Mouse (Mus musculus) hindbrain, embryonic 12.5 days (tissue): ENCODE data around the gene Prr3. TPM values are rescaled to one million over a fixed set of nuclear protein-coding genes. Genes with fewer than 3 reads are reported as not detected.
"Not testable (repeated sequence)": the region's sequence is repeated elsewhere in the genome, so short reads cannot be mapped to it uniquely, and the experiment has no call there.

Experiments
- ATAC-seq: fragments of 200-750 bp; cut with Nextera tagmentation; 2 replicates; pipeline ENCODE4 v1.8.0; 2017; ENCODE audit warnings: moderate TSS enrichment; ENCODE audit not compliant: low FRiP score
- H3K27ac ChIP-seq: fragments of 300-500 bp; sonication (generic); 2 replicates; pipeline ENCODE4 v1.5.1; 2016; ENCODE audit warnings: mild to moderate bottlenecking
- H3K27me3 ChIP-seq: fragments of 300-500 bp; sonication (generic); 2 replicates; pipeline ENCODE4 v1.6.1; 2016; ENCODE audit warnings: mild to moderate bottlenecking
- H3K36me3 ChIP-seq: fragments of 300-500 bp; sonication (generic); 2 replicates; pipeline ENCODE4 v1.6.1; 2016; ENCODE audit warnings: mild to moderate bottlenecking
- H3K4me1 ChIP-seq: fragments of 300-500 bp; sonication (generic); 2 replicates; pipeline ENCODE4 v1.6.1; 2016
- H3K4me2 ChIP-seq: fragments of 300-500 bp; sonication (generic); replicated peaks from 2 replicates; pipeline ENCODE4 v1.6.1; 2016; ENCODE audit warnings: mild to moderate bottlenecking
- H3K4me3 ChIP-seq: fragments of 300-500 bp; sonication (generic); 2 replicates; pipeline ENCODE4 v1.5.1; 2016; ENCODE audit warnings: mild to moderate bottlenecking
- H3K9ac ChIP-seq: fragments of 300-500 bp; sonication (generic); 2 replicates; pipeline ENCODE4 v1.6.1; 2016; ENCODE audit warnings: mild to moderate bottlenecking, moderate library complexity
- H3K9me3 ChIP-seq: fragments of 300-500 bp; sonication (generic); replicated peaks from 2 replicates; pipeline ENCODE4 v1.6.1; 2016; ENCODE audit warnings: mild to moderate bottlenecking
- WGBS: fragments of 180-500 bp; shearing (Covaris S2); methylation state at CpG from one replicate; pipeline ENCODE4 v1.1.7; 2016; 5-methylcytosine and 5-hydroxymethylcytosine counted together
- polyA plus RNA-seq: library from polyadenylated mRNA; unstranded; fragments of >200 nt; fragmentation: Nextera tagmentation; extraction: Ambion mirVana; gene quantifications from 2 replicates; pipeline ENCODE4 v1.2.1, GENCODE M21; 2016

The Prr3 gene
- polyA plus RNA-seq, 1 experiment from 2014 or later, result 53.4 TPM

- H3K4me2 ChIP-seq, result no peak overlapping the region
- peaks cover 83% of the 10 kb centered on the region for H3K36me3 ChIP-seq
- WGBS, result 92% methylated on average over 15 of the region's 15 CpGs
- no peak overlapping the region for H3K9ac ChIP-seq
- no peaks in the 10 kb centered on the region for H3K9me3 ChIP-seq
- no peak overlapping the region for H3K27ac ChIP-seq
- no peak for ATAC-seq
- H3K4me3 ChIP-seq, result no peak overlapping the region
- H3K4me1 ChIP-seq, result no peaks in the 10 kb centered on the region
- no peaks in the 10 kb centered on the region for H3K27me3 ChIP-seq
Observed at GRCm38 (mm10) chr17:35958533-35959223, 21.4 kb downstream of the Prr3 start.

GRCm38 (mm10) chr17:35954665-35955064, 25.4 kb downstream of the Prr3 start:
- Histone ChIP-seq H3K27ac (no peak overlapping the region), H3K4me2 (no peak overlapping the region), H3K27me3 (no peaks in the 10 kb centered on the region), H3K9me3 (no peaks in the 10 kb centered on the region), H3K4me3 (no peak overlapping the region), H3K4me1 (no peaks in the 10 kb centered on the region), H3K9ac (no peak overlapping the region), H3K36me3 (peaks cover 43% of the 10 kb centered on the region)
- WGBS, result 81% methylated on average over 8 of the region's 8 CpGs
- ATAC-seq, result no peak; the same call in 1 of the 2 replicates

GRCm38 (mm10) chr17:35952559-35952958, 27.5 kb downstream of the Prr3 start:
- not testable (repeated sequence) for H3K27ac ChIP-seq, H3K27me3 ChIP-seq, H3K4me3 ChIP-seq, H3K4me2 ChIP-seq, H3K4me1 ChIP-seq, ATAC-seq, H3K9ac ChIP-seq, H3K9me3 ChIP-seq
- WGBS, result 84% methylated on average over 3 of the region's 3 CpGs
- peaks cover 22% of the 10 kb centered on the region for H3K36me3 ChIP-seq

- not testable (repeated sequence) for H3K4me1 ChIP-seq, H3K9ac ChIP-seq, ATAC-seq, H3K4me2 ChIP-seq, H3K4me3 ChIP-seq, H3K9me3 ChIP-seq, H3K27me3 ChIP-seq, H3K27ac ChIP-seq, H3K36me3 ChIP-seq
Observed at GRCm38 (mm10) chr17:35950946-35951345, 29.1 kb downstream of the Prr3 start.

GRCm38 (mm10) chr17:35939941-35940340, 40.1 kb downstream of the Prr3 start:
- no peak overlapping the region for H3K27ac ChIP-seq
- no peaks in the 10 kb centered on the region for H3K36me3 ChIP-seq
- H3K9ac ChIP-seq, result no peak overlapping the region
- WGBS, result 50% methylated on average over 1 of the region's 1 CpGs
- no peak for ATAC-seq
- no peak overlapping the region for H3K4me3 ChIP-seq
- no peaks in the 10 kb centered on the region for H3K27me3 ChIP-seq
- no peaks in the 10 kb centered on the region for H3K9me3 ChIP-seq
- H3K4me1 ChIP-seq, result no peaks in the 10 kb centered on the region
- no peak overlapping the region for H3K4me2 ChIP-seq

- H3K4me1 ChIP-seq, result no peaks in the 10 kb centered on the region
- ATAC-seq, result no peak
- no peak overlapping the region for H3K27ac ChIP-seq
- no peaks in the 10 kb centered on the region for H3K9me3 ChIP-seq
- no peak overlapping the region for H3K4me3 ChIP-seq
- no peak overlapping the region for H3K4me2 ChIP-seq
- H3K36me3 ChIP-seq, result no peaks in the 10 kb centered on the region
- 45% methylated on average over 2 of the region's 2 CpGs for WGBS
- H3K27me3 ChIP-seq, result no peaks in the 10 kb centered on the region
- H3K9ac ChIP-seq, result no peak overlapping the region
Observed at GRCm38 (mm10) chr17:35939108-35939507, 40.9 kb downstream of the Prr3 start.

- peak; percentile 67; the same call in 1 of the 2 replicates for ATAC-seq
- 47% methylated on average over 2 of the region's 2 CpGs for WGBS
- H3K9me3 ChIP-seq, result no peaks in the 10 kb centered on the region
Observed at GRCm38 (mm10) chr17:35937700-35938348, 42.2 kb downstream of the Prr3 start.

GRCm38 (mm10) chr17:35935763-35936162, 44.3 kb downstream of the Prr3 start:
- not testable (repeated sequence) for H3K27ac ChIP-seq, ATAC-seq, H3K27me3 ChIP-seq, H3K9me3 ChIP-seq, H3K4me2 ChIP-seq, H3K9ac ChIP-seq, H3K4me3 ChIP-seq, H3K4me1 ChIP-seq
- 91% methylated on average over 14 of the region's 14 CpGs for WGBS
- H3K36me3 ChIP-seq, result peaks cover 12% of the 10 kb centered on the region

More at GRCm38 (mm10) chr17:35937700-35938348, 42.2 kb downstream of the Prr3 start:
- Histone ChIP-seq H3K9ac (no peak overlapping the region), H3K4me3 (no peak overlapping the region), H3K27me3 (no peaks in the 10 kb centered on the region), H3K36me3 (no peaks in the 10 kb centered on the region), H3K4me1 (no peaks in the 10 kb centered on the region), H3K4me2 (no peak overlapping the region), H3K27ac (no peak overlapping the region)

- H3K9ac ChIP-seq, result no peak overlapping the region
- H3K36me3 ChIP-seq, result peaks cover 43% of the 10 kb centered on the region
- H3K4me2 ChIP-seq, result no peak overlapping the region
- H3K27ac ChIP-seq, result no peak overlapping the region
- no peaks in the 10 kb centered on the region for H3K4me1 ChIP-seq
- 91% methylated on average over 4 of the region's 4 CpGs for WGBS
- H3K9me3 ChIP-seq, result no peaks in the 10 kb centered on the region
- ATAC-seq, result no peak
- H3K4me3 ChIP-seq, result no peak overlapping the region
- no peaks in the 10 kb centered on the region for H3K27me3 ChIP-seq
Observed at GRCm38 (mm10) chr17:35932608-35933007, 47.4 kb downstream of the Prr3 start.

GRCm38 (mm10) chr17:35930627-35931026, 49.4 kb downstream of the Prr3 start:
- no peaks in the 10 kb centered on the region for H3K9me3 ChIP-seq
- H3K36me3 ChIP-seq, result peaks cover 60% of the 10 kb centered on the region
- H3K27me3 ChIP-seq, result no peaks in the 10 kb centered on the region
- 96% methylated on average over 12 of the region's 12 CpGs for WGBS
- ATAC-seq, result no peak
- no peak overlapping the region for H3K4me3 ChIP-seq
- no peak overlapping the region for H3K9ac ChIP-seq
- H3K27ac ChIP-seq, result no peak overlapping the region
- no peaks in the 10 kb centered on the region for H3K4me1 ChIP-seq
- H3K4me2 ChIP-seq, result no peak overlapping the region

GRCm38 (mm10) chr17:35929534-35929933, 50.5 kb downstream of the Prr3 start:
- no peak overlapping the region for H3K4me3 ChIP-seq
- H3K36me3 ChIP-seq, result peaks cover 71% of the 10 kb centered on the region
- 100% methylated on average over 2 of the region's 2 CpGs for WGBS
- H3K9me3 ChIP-seq, result no peaks in the 10 kb centered on the region
- H3K4me2 ChIP-seq, result no peak overlapping the region
- no peak overlapping the region for H3K9ac ChIP-seq
- no peak overlapping the region for H3K27ac ChIP-seq
- no peaks in the 10 kb centered on the region for H3K4me1 ChIP-seq
- no peak for ATAC-seq
- H3K27me3 ChIP-seq, result no peaks in the 10 kb centered on the region

GRCm38 (mm10) chr17:35927471-35927870, 52.6 kb downstream of the Prr3 start:
- ATAC-seq, result no peak
- Histone ChIP-seq H3K9me3 (no peaks in the 10 kb centered on the region), H3K4me1 (no peaks in the 10 kb centered on the region), H3K9ac (no peak overlapping the region), H3K4me3 (no peak overlapping the region), H3K27ac (no peak overlapping the region), H3K36me3 (peaks cover 86% of the 10 kb centered on the region), H3K4me2 (no peak overlapping the region), H3K27me3 (no peaks in the 10 kb centered on the region)
- WGBS, result 81% methylated on average over 1 of the region's 1 CpGs

- no peak overlapping the region for H3K9ac ChIP-seq
- H3K36me3 ChIP-seq, result peaks cover 50% of the 10 kb centered on the region
- no peak overlapping the region for H3K27ac ChIP-seq
- H3K9me3 ChIP-seq, result no peaks in the 10 kb centered on the region
- no peak for ATAC-seq
- H3K4me2 ChIP-seq, result no peak overlapping the region
- H3K4me1 ChIP-seq, result peaks cover 27% of the 10 kb centered on the region
- no peaks in the 10 kb centered on the region for H3K27me3 ChIP-seq
- H3K4me3 ChIP-seq, result no peak overlapping the region
- 91% methylated on average over 4 of the region's 4 CpGs for WGBS
Observed at GRCm38 (mm10) chr17:35923281-35923680, 56.8 kb downstream of the Prr3 start.
